Mouse (Mus musculus) brain, embryonic 14.5 days (tissue): ENCODE results near the gene Ubald2. TPM values are rescaled to one million over a fixed set of nuclear protein-coding genes. Genes with fewer than 3 reads are reported as not detected.
"Not testable (repeated sequence)": the region's sequence is repeated elsewhere in the genome, so short reads cannot be mapped to it uniquely, and the experiment has no call there.

Source experiments
- DNase-seq: peaks from one replicate; pipeline ENCODE4 v3.0.0-alpha.2; 2011; ENCODE audit warnings: low read depth
- CTCF ChIP-seq: fragments of 200-500 bp; IDR thresholded peaks from 2 replicates; pipeline ENCODE4 v1.5.1; 2012; ENCODE audit warnings: inconsistent platforms, mild to moderate bottlenecking, moderate library complexity, borderline replicate concordance; ENCODE audit not compliant: insufficient read depth, insufficient read length; ENCODE audit errors: extremely low read depth
- POLR2A ChIP-seq: fragments of 200-500 bp; IDR thresholded peaks from 2 replicates; pipeline ENCODE4 v1.6.1; 2012; ENCODE audit warnings: mild to moderate bottlenecking, inconsistent platforms, borderline replicate concordance; ENCODE audit not compliant: poor library complexity, insufficient read depth, insufficient read length, severe bottlenecking; ENCODE audit errors: extremely low read depth
- polyA plus RNA-seq: library from polyadenylated mRNA; depleted of rRNA; stranded (reverse); fragments of >200 nt; gene quantifications from 2 replicates; pipeline ENCODE4 v1.2.3, GENCODE M21; 2012

Gene Ubald2
- polyA plus RNA-seq, 1 experiment: 203 TPM

DNA sequence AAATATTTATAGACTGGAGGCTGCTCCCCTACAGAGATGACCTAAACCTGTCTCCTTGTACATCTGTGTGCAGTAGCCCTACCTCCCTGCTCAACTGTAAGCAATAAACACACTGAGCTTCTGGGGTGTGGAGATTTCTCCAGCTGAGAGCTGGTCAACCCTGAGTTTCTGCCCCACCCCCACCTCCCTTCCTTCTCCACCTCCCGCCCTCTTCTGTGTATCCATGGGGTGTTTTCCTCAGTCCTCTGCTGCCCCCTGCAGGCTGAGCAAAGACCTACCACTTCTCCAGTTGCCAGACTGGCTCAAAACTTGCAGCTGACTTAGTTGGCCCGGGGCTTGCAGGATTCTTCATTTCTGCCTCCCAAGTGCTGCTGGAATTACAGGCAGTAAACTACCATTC is 29.9 kb downstream of the Ubald2 start:
- peak; percentile 89 for DNase-seq
- TF ChIP-seq CTCF: peak; percentile 85
- no peak for TF ChIP-seq POLR2A

DNA sequence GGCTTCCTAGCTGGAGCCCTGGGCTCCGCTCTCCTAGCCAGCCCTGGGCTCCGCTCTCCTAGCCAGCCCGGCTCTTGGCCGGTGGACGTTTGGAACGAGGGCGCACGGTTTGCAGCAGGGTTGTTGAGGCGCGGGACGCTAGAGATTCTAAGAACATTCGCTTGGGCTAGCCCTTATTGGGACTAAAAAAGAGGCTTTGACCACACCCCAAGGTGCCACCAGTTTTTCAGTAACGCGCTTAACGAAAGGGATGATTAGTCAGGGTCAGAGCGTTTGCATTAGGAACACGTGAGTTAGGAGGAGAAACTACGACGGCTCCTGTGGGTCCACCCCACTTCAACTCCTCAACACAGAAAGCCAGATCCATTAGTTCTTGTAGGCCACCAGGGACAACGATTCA is 32.2 kb downstream of the Ubald2 start, which contains the start of gene Qrich2:
Qrich2 (minus strand) TSS at position 101 of the 400 bp plus-strand sequence.
- DNase-seq: no peak
- TF ChIP-seq CTCF: no peak
- no peak for TF ChIP-seq POLR2A

DNA sequence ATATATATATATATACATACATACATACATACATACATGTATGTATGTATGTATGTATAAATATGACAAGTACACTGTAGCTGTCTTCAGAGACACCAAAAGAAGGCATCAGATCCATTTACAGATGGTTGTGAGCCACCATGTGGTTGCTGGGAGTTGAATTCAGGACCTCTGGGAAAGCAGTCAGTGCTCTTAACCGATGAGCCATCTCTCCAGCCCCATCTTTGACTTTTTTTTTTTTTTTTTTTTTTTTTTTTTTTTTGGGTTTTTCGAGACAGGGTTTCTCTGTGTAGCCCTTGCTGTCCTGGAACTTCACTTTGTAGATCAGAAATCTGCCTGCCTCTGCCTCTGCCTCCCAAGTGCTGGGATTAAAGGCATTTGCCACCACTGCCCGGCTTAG is 34.4 kb downstream of the Ubald2 start:
- DNase-seq: not testable (repeated sequence)

DNA sequence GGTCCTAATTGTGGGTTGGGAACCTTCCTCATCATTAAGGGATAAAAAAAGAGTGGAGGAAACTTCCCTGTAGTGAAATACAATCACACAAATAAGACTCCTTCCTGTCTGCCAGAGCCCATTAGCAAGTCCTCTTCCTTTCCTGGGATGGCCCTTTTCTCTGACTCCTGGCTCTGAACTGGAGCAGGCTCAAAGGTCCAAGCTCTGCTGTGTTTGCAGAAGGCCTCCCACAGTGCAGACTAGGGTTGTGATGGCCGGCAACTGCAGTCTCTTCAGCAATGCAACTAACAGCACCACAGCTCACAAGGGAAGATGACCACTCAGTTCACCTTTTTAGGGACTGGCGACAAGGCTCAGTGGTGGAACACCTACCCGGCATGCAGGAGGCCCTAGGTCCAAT is 36.4 kb downstream of the Ubald2 start:
- no peak for TF ChIP-seq POLR2A
- TF ChIP-seq CTCF: no peak
- DNase-seq: peak; percentile 33

DNA sequence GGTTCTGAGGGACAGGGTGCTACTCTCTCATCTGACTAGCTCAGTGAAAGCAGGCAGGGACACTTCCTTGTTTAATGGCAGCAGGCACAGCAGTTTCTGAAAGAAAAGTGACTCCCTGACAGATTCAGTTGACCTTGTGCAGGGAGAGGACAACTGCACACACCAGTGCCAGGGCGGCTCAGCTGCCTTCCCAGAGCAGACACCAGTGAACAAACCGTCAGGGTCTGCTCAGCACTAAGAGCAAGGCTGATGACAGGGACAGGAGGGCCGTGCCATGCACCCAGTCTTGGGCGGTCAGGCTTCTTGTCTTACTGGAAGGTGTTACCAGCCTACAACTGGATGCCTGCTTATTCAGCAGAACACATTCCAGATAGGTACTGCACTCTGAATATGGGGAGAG is 37.0 kb downstream of the Ubald2 start:
- no peak for TF ChIP-seq CTCF
- no peak for TF ChIP-seq POLR2A
- no peak for DNase-seq

DNA sequence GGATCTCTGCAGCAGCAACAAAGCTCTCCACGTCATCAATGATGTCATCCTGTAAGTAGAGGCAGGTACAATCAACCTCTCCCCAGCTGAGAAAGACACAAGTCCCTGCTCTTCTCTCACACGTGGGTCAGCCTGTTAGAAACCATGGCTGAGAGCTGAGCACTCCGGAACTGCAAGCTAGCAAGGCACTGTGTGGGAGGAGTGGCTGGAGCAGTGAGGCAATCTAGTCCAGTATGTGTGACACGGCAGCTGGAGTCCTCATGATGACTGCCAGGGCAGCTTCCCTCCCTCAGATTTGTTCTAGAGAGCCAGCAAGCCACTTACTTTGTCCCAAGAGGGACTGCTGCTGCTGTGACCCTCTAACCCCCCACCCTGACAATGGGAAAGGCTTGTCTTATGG is 38.4 kb downstream of the Ubald2 start:
- no peak for DNase-seq
- TF ChIP-seq CTCF: no peak
- TF ChIP-seq POLR2A: no peak

DNA sequence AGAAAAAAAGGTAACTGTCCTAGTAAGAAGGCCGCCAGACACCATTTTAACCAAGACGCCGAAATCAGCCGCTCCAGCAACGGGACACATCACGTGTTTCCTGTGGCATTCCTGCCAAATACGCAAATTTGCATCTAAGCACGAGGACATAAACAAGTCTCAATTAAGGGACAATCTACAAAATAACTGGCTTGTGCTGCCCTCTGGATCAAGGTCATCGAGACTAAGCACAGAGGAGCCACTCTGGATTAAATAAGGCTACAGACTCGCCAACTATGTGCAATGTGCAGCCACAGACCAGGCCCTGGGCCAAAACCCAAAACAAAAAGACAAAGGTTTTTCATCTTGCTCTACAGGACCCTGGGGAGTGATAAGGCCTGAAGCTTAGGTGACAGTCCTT is 42.1 kb downstream of the Ubald2 start:
- DNase-seq: peak; percentile 52
- no peak for TF ChIP-seq CTCF
- TF ChIP-seq POLR2A: no peak

DNA sequence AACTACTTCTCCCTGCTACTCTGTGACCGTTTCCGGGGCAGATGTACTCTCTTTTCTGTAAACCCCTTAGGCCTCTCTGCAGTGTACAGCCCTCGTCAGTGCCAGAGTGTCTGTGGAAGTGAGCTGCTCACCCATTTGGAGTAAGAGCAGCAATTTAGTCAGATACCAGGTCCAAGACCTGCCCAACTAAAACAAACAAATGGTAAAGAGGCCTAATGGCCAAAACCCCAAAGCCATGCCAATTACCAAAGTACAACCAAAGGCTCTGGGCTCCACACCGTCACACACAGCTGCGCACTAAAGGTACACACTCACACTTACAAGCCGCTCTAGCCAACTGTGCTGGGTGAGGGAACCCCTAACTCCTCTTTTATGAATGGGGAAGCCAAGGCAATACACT is 42.8 kb downstream of the Ubald2 start:
- no peak for DNase-seq

DNA sequence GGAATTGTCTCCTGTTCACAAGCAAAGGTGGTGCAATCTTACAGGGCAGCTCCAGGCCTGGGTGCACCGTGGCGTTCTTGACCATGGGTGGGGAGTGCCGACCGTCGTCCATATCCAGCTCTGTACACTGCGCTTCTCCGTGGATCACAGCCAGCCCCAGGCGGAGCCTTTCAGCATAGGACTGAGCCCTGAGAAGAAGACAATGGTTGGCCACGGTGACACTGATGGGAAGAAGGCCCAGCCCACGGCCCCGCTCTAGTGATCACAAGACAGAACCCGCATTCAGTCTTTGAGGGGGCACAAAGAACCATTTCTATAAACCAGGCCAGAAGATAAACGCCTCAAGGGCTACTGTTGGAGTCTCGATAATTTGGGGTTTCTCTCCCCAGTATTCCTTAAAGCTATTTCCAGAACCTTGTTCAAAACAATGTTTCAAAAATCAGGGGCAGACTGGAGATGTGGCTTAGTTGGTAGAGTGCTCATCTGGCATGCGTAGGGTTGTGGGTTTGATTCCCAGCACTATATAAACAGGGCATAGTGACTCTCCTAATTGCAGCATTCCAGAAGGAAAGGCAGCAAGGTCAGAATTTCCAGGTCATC is 43.4 kb downstream of the Ubald2 start:
- DNase-seq: no peak
- TF ChIP-seq POLR2A (no peak), CTCF (no peak)

More for the DNA sequence above, 42.8 kb downstream of the Ubald2 start:
- TF ChIP-seq POLR2A (no peak), CTCF (no peak)

DNA sequence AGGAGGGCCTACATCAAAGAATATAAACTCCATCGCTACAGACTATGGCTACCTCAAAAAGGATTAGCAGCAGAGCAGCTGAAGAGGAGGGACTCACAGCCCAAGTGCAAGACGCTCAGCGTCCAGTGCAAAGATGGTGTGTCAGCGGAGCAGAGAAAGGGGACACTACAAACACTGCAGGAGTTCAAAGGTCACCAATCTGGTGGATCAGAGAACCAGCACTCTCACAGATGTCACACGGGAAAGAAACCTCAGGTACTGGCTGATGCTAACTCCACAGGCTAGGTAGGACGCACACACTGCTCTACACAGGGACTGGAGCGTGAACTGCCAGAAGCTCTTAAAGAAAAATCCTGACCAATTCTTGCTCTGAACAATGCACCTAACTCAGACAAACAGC is 45.1 kb downstream of the Ubald2 start:
- no peak for DNase-seq
- no peak for TF ChIP-seq CTCF
- no peak for TF ChIP-seq POLR2A

DNA sequence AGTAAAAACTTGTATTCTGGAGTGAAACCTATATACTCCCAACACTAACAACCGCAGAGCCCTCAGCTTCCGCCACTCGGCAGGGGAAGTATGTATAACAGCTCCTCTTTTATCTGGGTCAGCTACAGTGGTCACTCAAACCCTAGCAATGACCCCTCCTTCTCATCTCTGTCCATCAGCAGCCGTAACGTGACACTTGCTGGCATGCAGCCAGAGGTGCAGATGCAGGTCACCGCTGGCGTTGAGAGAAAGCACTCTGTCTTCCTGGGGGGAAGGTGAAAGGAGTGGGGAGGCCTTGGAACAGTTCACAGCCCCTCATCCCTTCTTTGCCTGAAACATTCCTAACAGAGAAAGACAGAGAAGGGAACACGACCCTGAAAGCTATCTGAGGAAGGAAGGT is 45.9 kb downstream of the Ubald2 start:
- no peak for TF ChIP-seq CTCF
- no peak for TF ChIP-seq POLR2A
- DNase-seq: no peak

DNA sequence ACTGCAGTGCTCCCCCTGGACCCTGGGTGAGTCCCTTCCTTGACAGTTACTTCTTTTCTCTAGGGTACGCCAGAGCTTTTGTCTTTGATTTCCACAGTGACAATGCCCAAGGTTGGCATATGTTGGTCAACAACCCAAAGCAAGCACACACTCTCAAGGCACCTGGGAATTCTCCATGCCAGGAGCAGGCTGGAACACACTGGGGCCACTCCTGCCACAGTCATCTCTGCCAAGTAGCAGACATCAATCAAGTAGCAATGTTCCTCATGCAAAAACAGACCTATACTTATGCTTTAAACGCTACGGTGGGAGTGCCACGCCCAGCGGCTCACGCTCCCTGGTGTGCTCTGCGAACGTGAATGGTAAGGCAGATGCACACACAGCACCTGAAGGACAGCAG is 47.1 kb downstream of the Ubald2 start:
- no peak for DNase-seq
- TF ChIP-seq POLR2A (no peak), CTCF (no peak)
